Mouse (Mus musculus) kidney, postnatal 0 days (tissue): ENCODE measurements around the gene Sec31a. TPM values are rescaled to one million over a fixed set of nuclear protein-coding genes. Genes with fewer than 3 reads are reported as not detected.

ENCODE experiments used
- ATAC-seq: fragments of 200-750 bp; cut with Nextera tagmentation; replicated peaks from 2 replicates; pipeline ENCODE4 v1.8.0; 2017; ENCODE audit warnings: low read depth, moderate number of reproducible peaks, moderate TSS enrichment, moderate library complexity; ENCODE audit not compliant: low FRiP score
- DNase-seq: peaks from one replicate; pipeline ENCODE4 v3.0.0-alpha.2; 2016; ENCODE audit warnings: low spot score
- H3K27ac ChIP-seq: fragments of 300-500 bp; sonication (generic); 2 replicates; pipeline ENCODE4 v1.5.1; 2014; ENCODE audit warnings: mild to moderate bottlenecking
- H3K27me3 ChIP-seq: fragments of 300-500 bp; sonication (generic); 2 replicates; pipeline ENCODE4 v1.6.1; 2014; ENCODE audit warnings: low read length, mixed read lengths; ENCODE audit not compliant: insufficient read depth
- H3K36me3 ChIP-seq: fragments of 300-500 bp; sonication (generic); 2 replicates; pipeline ENCODE4 v1.6.1; 2014; ENCODE audit warnings: low read length, mixed read lengths; ENCODE audit not compliant: insufficient read depth
- H3K4me1 ChIP-seq: fragments of 300-500 bp; sonication (generic); replicated peaks from 2 replicates; pipeline ENCODE4 v1.6.1; 2014; ENCODE audit warnings: antibody characterized with exemption, low read length, mixed read lengths; ENCODE audit not compliant: insufficient read depth
- H3K4me2 ChIP-seq: fragments of 300-500 bp; sonication (generic); 2 replicates; pipeline ENCODE4 v1.6.1; 2014; ENCODE audit warnings: mild to moderate bottlenecking, low read length, moderate library complexity, mixed read lengths
- H3K4me3 ChIP-seq: fragments of 300-500 bp; sonication (generic); replicated peaks from 2 replicates; pipeline ENCODE4 v1.5.1; 2014; ENCODE audit warnings: low read depth, low read length
- H3K9ac ChIP-seq: fragments of 300-500 bp; sonication (generic); 2 replicates; pipeline ENCODE4 v1.6.1; 2014; ENCODE audit warnings: low read depth, low read length
- H3K9me3 ChIP-seq: fragments of 300-500 bp; sonication (generic); replicated peaks from 2 replicates; pipeline ENCODE4 v1.6.1; 2016; ENCODE audit warnings: low read length, inconsistent platforms, mixed read lengths
- CTCF ChIP-seq: IDR thresholded peaks from 2 replicates; pipeline ENCODE4 v1.5.1; 2016; ENCODE audit warnings: antibody characterized with exemption, low read depth, mild to moderate bottlenecking, moderate library complexity
- WGBS: fragments of 180-500 bp; shearing (Covaris S2); extraction: QIAGEN DNeasy Blood & Tissue Kit; methylation state at CpG from one replicate; pipeline ENCODE4 v1.1.7; 2014; 5-methylcytosine and 5-hydroxymethylcytosine counted together
- polyA plus RNA-seq: library from polyadenylated mRNA; unstranded; fragments of >200 nt; fragmentation: Nextera tagmentation; extraction: Ambion mirVana; gene quantifications from 2 replicates; pipeline ENCODE4 v1.2.1, GENCODE M21; 2015

The Sec31a gene
- polyA plus RNA-seq, 1 experiment from 2014 or later: 131 TPM

DNA sequence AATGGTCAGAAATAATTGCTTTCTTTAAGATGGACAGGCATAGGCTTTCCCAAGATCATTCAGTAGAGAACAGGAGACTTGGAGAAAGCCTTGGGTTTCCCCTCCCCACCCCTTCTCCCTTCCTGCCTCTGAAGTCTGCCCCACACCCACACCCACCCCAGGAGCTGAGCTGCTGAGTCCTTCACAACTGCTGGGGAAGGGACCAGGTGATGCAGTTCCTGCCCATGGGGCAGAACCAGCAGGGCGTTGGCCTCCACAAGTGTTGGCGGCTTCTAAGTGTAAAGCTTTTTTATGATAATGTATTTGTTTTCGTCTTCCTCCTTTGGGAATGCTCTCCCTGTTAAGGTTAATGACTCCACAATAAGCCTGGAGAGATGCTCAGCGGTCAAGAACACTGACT is 78.2 kb downstream of the Sec31a start:
- 74% methylated on average over 4 of the region's 4 CpGs for WGBS
- H3K27ac ChIP-seq: no peak overlapping the region
- no peak for ATAC-seq

GRCm38 (mm10) chr5:100336876-100337275 is 79.2 kb downstream of the Sec31a start:
- H3K9ac ChIP-seq: no peak overlapping the region
- no peak for ATAC-seq
- 73% methylated on average over 7 of the region's 7 CpGs for WGBS
- no peak for TF ChIP-seq CTCF
- no peak overlapping the region for H3K4me3 ChIP-seq
- no peak for DNase-seq
- no peaks in the 10 kb centered on the region for H3K36me3 ChIP-seq
- no peak overlapping the region; the same call in 1 of the 2 replicates for H3K27ac ChIP-seq
- no peaks in the 10 kb centered on the region for H3K27me3 ChIP-seq
- no peaks in the 10 kb centered on the region for H3K9me3 ChIP-seq
- no peak overlapping the region for H3K4me2 ChIP-seq
- H3K4me1 ChIP-seq: peaks cover 3% of the 10 kb centered on the region; the same call in 1 of the 2 replicates

More for the DNA sequence above, 78.2 kb downstream of the Sec31a start:
- DNase-seq: no peak
- H3K4me2 ChIP-seq: no peak overlapping the region
- H3K36me3 ChIP-seq: no peaks in the 10 kb centered on the region
- no peak for TF ChIP-seq CTCF
- H3K4me3 ChIP-seq: no peak overlapping the region
- H3K9me3 ChIP-seq: no peaks in the 10 kb centered on the region
- no peaks in the 10 kb centered on the region for H3K27me3 ChIP-seq
- no peak overlapping the region for H3K9ac ChIP-seq
- H3K4me1 ChIP-seq: peaks cover 3% of the 10 kb centered on the region; the same call in 1 of the 2 replicates

DNA sequence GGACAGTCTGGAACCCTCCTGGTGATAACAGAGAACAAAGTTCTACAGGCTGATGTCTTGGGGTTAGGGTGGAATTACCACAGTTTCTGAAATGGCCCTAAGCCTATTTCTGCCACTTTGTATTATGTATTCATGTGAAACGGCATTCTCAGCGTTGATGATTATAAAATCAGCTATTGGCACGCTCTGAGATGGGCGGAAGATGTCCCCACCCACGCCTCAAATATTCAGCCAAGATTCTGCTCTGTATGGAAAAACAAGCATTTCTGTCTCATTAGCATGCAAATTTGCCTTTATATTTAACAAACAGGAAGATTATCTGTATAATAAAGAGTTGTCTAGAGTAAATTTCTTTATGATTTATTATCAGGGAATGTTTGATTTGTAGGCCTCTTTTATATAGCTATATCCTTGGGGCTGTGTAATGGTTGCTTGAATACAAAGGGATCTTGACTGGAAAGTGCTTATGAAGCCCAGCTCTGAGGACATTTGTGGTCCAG is 80.4 kb downstream of the Sec31a start:
- Histone ChIP-seq H3K9ac (no peak overlapping the region), H3K27me3 (no peaks in the 10 kb centered on the region), H3K4me1 (peaks cover 3% of the 10 kb centered on the region; the same call in 1 of the 2 replicates), H3K27ac (no peak overlapping the region), H3K4me2 (no peak overlapping the region), H3K4me3 (no peak overlapping the region), H3K9me3 (no peaks in the 10 kb centered on the region), H3K36me3 (no peaks in the 10 kb centered on the region)
- no peak for TF ChIP-seq CTCF
- ATAC-seq (no peak), DNase-seq (no peak)
- 86% methylated on average over 5 of the region's 5 CpGs for WGBS

DNA sequence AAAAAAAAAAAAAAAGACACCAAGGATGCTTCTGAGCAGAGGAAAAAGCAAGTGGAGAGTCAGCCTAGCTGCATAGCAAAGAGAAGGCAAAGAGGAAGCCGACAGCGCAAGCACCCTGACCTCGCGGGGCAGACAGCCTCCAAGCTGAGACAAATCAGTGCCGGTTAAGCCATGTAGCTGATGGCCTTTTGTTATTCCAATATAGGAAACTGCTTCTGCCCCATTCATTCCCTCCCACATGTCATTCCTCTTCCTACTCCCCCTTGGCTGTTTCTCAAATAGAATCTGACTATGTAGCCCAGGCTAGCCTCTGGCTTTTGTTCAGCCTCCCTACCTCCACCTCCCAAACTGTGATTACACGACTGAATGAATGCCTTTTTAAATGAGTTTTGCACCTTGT is 81.3 kb downstream of the Sec31a start:
- Histone ChIP-seq H3K9ac (no peak overlapping the region), H3K27ac (no peak overlapping the region), H3K4me1 (peaks cover 3% of the 10 kb centered on the region; the same call in 1 of the 2 replicates), H3K27me3 (no peaks in the 10 kb centered on the region), H3K36me3 (no peaks in the 10 kb centered on the region), H3K9me3 (no peaks in the 10 kb centered on the region), H3K4me2 (no peak overlapping the region), H3K4me3 (no peak overlapping the region)
- ATAC-seq (no peak), DNase-seq (no peak)
- 46% methylated on average over 6 of the region's 6 CpGs for WGBS
- TF ChIP-seq CTCF: no peak

DNA sequence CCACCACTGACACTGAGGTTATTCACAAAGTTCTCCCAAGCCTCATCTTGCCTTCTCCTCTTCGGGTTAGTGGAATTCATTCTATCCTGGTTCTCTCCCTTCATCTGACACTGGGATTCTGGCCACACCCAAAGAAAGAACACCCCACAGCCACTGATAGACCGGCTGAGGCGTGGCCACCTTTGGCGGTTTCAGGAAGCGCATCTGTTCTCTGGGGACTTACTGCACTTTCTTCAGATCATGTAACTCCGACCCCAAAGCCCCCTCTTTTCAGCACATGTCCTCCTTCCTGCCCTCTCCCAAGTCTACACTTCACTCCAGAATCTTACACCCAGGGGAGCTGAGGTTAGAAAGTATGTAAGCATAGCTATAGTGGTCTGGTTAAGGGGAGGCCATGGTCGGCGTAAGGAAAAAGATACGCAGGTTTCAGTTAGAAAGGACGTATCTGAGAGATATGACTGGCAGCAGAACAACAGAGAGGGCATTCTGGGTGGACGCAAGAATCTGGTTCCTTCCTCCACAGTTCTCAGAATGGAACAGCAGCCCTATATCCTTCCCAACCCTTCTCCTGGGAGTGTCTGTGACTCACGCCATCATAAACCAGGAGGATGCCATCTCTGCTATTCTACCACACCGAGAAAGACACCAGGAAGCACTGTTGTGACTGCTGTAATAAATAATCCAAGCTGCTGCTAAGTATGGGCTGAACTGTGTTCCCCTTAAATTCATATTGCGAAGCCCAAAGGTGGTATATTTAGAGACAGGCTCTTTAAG is 82.2 kb downstream of the Sec31a start:
- Histone ChIP-seq H3K4me3 (no peak overlapping the region), H3K4me2 (no peak overlapping the region), H3K27me3 (no peaks in the 10 kb centered on the region), H3K4me1 (peaks cover 3% of the 10 kb centered on the region; the same call in 1 of the 2 replicates), H3K36me3 (no peaks in the 10 kb centered on the region), H3K9me3 (no peaks in the 10 kb centered on the region), H3K27ac (no peak overlapping the region), H3K9ac (no peak overlapping the region)
- no peak for ATAC-seq
- DNase-seq: no peak
- TF ChIP-seq CTCF: no peak
- 56% methylated on average over 14 of the region's 14 CpGs for WGBS

DNA sequence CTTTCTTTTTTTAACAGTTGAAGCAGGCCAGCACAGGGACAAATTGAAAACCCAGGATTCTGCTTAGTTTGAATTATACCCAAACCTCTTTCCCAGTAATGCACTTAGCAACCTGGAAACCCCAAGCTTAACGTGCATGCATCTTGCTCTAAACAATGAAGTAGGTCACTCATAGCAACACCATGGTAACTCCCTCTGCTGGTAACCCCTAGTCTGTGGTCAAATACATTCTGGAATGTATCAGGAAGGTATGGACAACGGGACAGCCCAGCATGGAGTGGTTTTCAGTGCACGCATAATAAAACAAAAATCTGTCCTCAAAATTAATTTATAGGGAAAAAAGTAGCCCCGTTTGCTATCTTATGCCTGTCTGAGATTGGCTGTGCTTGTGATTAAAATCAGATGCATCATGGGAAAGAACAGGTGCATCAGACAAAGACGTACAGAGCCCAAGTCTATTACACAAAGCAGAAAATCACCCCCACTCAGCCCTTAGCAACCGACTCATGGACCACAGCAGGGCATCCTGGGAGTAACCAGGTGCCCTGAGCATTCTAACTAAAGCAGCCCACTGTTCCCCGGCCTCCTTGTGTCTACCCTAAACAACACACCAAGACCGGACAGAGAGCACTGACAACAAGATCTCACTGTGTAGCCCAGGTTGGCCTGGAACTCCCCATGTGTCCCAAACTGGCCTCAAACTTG is 83.6 kb downstream of the Sec31a start:
- DNase-seq: no peak

More for the DNA sequence above, 83.6 kb downstream of the Sec31a start:
- Histone ChIP-seq H3K27me3 (no peaks in the 10 kb centered on the region), H3K4me3 (no peak overlapping the region), H3K36me3 (no peaks in the 10 kb centered on the region), H3K9me3 (no peaks in the 10 kb centered on the region), H3K4me1 (peaks cover 3% of the 10 kb centered on the region; the same call in 1 of the 2 replicates), H3K9ac (no peak overlapping the region), H3K27ac (no peak overlapping the region), H3K4me2 (no peak overlapping the region)
- WGBS: 79% methylated on average over 8 of the region's 8 CpGs
- peak; percentile 34; the same call in 1 of the 2 replicates for TF ChIP-seq CTCF
- no peak for ATAC-seq
